Mouse (Mus musculus): ENCODE measurements around the gene Rtn1. TPM values are rescaled to one million over a fixed set of nuclear protein-coding genes. Genes with fewer than 3 reads are reported as not detected.

Rtn1 gene
- total RNA-seq, 2 experiments from 2014 or later, result 1,443 to 1,537 TPM

DNA sequence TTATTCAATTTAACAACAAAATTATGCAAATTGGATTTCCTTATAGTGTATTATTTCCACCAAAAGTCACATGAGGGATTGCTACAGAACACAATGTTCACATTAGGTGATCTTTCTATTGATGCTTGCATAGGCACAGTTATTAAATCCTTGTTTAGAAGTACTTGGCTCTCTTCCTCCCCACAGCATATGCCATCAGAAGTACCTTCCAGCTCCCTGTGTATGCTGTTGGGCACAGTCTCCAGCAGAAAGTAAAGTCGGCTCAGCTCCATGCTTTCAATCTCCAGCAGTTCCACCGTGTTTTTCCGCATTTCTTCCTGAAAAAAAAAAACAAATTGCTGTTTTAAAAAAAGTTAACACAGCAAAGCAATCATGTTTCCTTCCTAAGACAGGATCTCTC is 230.5 kb downstream of the Rtn1 start:
- intact Hi-C loops (cut with DNase I), result no loop called here
- no peak for DNase-seq (ENCODE audit: low spot score in 2 of 2)

Other genes with a start within 250 kb of the Rtn1 start
- not detected for gene Ccdc175, start 224.0 kb downstream of the Rtn1 start, total RNA-seq (2021)
- gene Lrrc9, start 32.8 kb upstream of the Rtn1 start, total RNA-seq (2021), result 1 to 10 TPM; 1.4 to 2.7 TPM
- gene Pcnx4, start 127.3 kb upstream of the Rtn1 start, total RNA-seq (2021), result 10 to 100 TPM; 31.4 to 33.7 TPM
- not detected for gene Gm4756, start 240.6 kb upstream of the Rtn1 start, total RNA-seq (2021)